Mouse (Mus musculus): ENCODE results near the gene Tst. TPM values are rescaled to one million over a fixed set of nuclear protein-coding genes. Genes with fewer than 3 reads are reported as not detected.

Gene Tst
- total RNA-seq, 2 experiments from 2014 or later = 35.6 to 40.3 TPM

DNA sequence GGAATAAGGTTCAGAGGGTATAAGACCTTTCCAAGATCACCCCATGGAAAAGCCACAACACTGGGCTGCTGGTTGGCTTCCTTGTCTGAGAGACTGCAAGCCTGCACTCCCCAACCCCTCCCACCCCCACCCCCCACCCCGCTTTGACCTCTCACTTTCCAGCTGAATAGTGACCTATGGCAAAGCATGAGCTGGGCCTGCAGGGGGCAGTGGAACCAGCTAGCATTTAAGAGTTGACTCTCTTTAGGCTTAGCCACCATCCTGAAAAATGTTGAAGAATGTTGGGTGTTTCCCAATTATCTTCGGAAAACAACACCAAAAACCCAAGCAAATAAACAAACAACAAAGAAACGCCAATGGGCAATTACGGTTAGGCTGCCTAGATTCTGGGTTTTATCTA lies 19.5 kb upstream of the Tst start:
- Histone ChIP-seq H3K27ac (no peak overlapping the region), H3K4me3 (no peak overlapping the region)
- no peak for DNase-seq (ENCODE audit: low spot score in 2 of 2)
- TF ChIP-seq CTCF (conservative IDR thresholded peaks at IDR 0.05) = peak; percentile 30; the same call in 1 of the 2 replicates

DNA sequence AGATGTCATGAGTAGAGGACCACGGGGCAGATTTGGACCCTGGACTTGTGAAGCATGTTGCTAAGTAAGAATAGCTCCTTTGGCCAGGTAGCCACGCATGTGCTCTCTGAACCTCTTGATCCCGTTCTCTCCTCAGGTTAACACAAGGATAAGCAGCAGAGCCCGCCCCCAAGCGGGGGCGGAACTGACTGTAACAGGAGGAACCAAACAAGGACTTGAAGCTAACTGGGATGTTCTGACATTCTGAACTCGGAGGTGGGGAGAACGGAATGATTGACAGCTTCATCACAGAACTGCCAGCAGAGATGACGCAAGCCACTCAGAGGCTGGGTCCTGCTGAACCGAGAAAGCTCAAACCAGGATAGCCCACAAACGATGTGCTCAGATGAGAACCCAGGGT lies 18.8 kb upstream of the Tst start:
- TF ChIP-seq CTCF (conservative IDR thresholded peaks at IDR 0.05) = no peak
- no peak overlapping the region for H3K4me3 ChIP-seq
- DNase-seq (ENCODE audit: low spot score in 2 of 2) = no peak
- no peak overlapping the region for H3K27ac ChIP-seq

DNA sequence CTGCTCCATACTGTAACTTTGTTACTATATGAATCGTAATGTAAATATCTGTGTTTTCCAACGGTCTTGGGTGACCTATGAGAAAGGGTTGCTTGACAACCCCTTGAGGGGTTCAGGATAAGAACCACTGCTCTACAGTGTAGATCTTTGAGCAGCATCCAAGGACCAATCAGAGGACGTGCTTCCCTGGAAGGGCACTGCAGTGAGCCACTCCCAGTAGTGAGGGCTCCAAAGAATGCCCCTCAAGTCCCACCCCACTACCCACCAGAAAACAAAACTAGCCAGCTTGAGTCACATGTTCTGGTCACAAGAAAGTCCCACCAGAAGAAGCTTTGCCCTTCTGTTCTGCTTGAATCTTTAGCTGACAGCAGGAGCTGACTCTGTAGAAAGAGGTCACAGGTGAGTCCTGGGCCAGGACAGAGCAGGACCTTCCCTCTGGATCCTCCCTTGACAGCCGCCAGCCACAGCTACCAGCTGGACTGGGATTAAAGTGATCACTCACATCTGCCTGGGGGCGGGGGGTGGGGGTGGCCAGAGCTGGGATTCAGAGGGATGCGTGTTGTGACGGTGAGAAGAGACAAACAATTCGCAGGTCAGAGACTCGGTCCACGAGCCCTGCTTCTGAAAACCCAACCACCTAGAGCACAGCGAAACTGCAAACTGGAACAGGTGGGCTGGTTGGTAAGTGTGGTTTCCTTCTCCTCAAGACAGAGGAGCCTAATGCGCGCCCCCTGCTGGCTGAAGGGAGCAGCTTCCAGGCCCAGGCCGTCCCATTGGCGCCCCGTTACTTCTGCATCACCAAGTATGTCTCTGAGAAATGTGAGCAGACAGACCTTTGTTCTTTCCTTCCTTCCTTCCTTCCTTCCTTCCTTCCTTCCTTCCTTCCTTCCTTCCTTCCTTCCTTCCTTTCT lies 16.6 kb upstream of the Tst start:
- H3K27ac ChIP-seq = no peak overlapping the region
- peak overlapping the region; percentile 20; the same call in 1 of the 2 replicates for H3K4me3 ChIP-seq
- peak; percentile 72 to 90 for DNase-seq (ENCODE audit: low spot score in 2 of 2)
- peak; percentile 87 for TF ChIP-seq CTCF (conservative IDR thresholded peaks at IDR 0.05)

DNA sequence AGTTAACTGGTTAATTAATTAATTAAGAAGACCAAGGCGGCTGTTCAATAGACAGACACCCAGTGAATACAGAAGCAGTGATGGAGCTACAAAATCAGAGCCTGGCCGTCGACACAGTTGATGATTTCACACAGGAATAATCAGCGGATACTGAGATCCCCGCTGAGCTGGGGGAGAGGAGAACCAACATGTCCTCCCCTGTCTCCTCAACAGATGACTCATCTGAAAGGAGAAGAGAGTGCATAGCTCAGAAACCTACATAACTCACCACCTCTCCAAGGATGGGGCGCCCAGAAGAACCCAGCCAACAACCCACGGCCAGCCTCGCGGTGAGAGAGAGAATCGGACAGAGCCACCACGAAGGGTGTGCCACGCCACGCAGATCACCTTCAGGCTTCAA lies 14.7 kb upstream of the Tst start:
- Histone ChIP-seq H3K4me3 (no peak overlapping the region), H3K27ac (no peak overlapping the region)
- no peak for DNase-seq (ENCODE audit: low spot score in 2 of 2)
- no peak for TF ChIP-seq CTCF (conservative IDR thresholded peaks at IDR 0.05)

DNA sequence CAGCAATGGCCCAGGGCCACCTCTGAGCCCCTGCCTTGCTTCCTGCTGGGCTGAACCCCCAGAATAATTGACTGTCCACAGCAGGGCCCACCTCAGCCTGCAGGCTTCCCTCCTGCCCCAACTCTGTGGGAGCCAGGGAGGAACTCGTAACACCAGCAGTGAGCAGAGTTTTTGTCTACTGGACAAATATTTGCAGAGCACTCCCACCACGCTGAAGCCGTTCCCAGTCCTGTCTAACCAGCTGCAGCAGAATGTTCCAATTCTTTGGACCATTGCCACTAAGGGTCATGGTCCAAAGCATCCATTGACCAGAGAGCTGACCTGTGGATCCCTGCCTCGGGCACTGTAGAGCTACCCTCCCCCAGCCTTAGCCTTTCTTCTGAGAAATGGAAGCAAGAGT lies 11.2 kb upstream of the Tst start:
- no peak for DNase-seq (ENCODE audit: low spot score in 2 of 2)
- peak overlapping the region; percentile 6; the same call in 1 of the 2 replicates for H3K27ac ChIP-seq
- no peak for TF ChIP-seq CTCF (conservative IDR thresholded peaks at IDR 0.05)
- no peak overlapping the region for H3K4me3 ChIP-seq

DNA sequence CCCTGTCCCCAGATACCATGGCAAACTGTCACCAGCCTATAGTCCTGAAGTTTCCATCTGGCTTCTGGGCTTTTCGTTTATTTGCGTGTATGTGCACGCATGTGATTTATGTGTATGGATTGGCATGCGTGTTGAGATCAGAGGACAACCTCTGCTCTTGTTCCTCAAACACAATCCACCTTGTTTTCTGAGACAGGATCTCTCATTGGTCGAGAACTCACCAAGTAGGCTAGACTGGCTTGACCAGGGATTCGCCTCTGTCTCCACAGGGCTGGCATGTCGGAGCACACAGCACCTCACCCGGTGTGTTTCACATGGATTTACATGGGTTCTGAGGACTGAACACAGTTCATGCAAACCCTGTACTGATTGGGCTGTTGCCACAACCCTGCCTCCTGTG lies 8.4 kb upstream of the Tst start:
- Histone ChIP-seq H3K27ac (no peak overlapping the region), H3K4me3 (no peak overlapping the region)
- no peak for DNase-seq (ENCODE audit: low spot score in 2 of 2)
- TF ChIP-seq CTCF (conservative IDR thresholded peaks at IDR 0.05) = no peak

DNA sequence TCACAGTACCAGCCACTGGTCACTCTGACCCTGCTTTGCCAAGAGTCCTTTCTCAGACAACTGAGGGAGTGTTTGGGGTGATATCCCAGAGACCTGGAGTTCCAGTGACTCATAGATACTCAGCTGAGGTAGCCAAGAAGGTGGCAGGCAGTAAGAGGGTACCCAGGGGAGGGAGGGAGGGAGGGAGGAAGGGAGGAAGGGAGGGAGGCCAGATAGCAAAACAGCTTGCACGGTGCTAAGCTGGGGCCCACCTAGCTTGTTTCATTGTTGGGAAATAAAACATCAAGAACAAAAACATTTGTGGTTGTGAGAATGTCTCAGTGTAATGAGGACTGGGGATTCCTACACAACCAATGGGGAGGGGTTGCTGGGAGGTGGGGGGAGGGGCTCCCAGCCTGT lies 8.0 kb upstream of the Tst start:
- no peak overlapping the region for H3K4me3 ChIP-seq
- no peak for TF ChIP-seq CTCF (conservative IDR thresholded peaks at IDR 0.05)
- no peak overlapping the region for H3K27ac ChIP-seq
- no peak for DNase-seq (ENCODE audit: low spot score in 2 of 2)

DNA sequence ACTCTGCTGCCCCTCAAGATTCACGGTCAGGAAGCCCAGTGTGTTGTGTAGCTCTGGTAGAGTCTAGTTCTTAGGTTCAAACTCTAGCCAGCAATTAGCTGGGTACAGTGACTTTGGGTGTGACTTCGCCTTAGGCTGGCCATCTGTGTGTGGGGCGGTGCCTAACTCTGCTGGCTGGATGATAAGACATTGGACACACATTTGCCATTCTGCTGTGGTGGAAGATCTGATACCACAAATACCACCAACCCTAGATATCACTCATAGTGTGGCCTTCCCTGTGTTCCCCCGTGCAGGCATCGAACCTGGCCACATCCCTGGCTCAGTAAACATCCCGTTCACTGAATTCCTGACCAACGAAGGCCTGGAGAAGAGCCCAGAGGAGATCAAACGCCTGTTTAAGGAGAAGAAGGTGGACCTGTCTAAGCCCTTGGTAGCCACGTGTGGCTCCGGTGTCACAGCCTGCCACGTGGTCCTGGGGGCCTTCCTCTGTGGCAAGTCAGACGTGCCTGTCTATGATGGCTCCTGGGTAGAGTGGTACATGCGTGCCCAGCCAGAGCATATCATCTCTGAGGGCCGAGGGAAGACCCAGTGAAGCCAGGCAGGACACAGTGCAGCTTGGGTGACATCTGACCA lies 7.5 kb upstream of the Tst start:
- no peak for TF ChIP-seq CTCF (conservative IDR thresholded peaks at IDR 0.05)
- no peak for DNase-seq (ENCODE audit: low spot score in 2 of 2)
- no peak overlapping the region for H3K27ac ChIP-seq
- H3K4me3 ChIP-seq = no peak overlapping the region

DNA sequence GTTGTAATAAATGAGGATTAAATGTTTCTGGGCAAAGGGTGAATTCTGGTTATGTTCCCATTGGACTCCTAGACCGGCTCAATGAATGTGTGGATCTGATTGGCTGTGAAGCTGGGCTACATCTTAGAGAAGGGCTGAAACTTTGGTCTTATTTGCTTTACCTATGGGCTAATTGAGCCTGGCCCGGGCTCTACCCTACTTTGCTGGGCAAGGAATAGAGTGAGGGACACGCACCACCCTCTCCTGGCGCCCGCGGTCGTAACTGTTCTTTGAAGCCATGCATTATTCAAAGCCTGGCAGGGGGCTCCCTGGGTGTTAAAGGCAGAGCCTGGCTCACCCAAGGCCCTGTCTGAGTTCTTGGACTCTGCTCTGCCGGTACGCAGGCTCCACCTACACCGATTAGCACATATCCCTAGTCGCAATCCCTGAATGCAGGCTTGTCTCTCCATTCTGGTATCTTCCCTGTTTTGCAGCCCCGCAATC lies 3.9 kb upstream of the Tst start:
- no peak for DNase-seq (ENCODE audit: low spot score in 2 of 2)
- TF ChIP-seq CTCF (conservative IDR thresholded peaks at IDR 0.05) = no peak
- peak overlapping the region; percentile 1; the same call in 1 of the 2 replicates for H3K4me3 ChIP-seq
- no peak overlapping the region for H3K27ac ChIP-seq

DNA sequence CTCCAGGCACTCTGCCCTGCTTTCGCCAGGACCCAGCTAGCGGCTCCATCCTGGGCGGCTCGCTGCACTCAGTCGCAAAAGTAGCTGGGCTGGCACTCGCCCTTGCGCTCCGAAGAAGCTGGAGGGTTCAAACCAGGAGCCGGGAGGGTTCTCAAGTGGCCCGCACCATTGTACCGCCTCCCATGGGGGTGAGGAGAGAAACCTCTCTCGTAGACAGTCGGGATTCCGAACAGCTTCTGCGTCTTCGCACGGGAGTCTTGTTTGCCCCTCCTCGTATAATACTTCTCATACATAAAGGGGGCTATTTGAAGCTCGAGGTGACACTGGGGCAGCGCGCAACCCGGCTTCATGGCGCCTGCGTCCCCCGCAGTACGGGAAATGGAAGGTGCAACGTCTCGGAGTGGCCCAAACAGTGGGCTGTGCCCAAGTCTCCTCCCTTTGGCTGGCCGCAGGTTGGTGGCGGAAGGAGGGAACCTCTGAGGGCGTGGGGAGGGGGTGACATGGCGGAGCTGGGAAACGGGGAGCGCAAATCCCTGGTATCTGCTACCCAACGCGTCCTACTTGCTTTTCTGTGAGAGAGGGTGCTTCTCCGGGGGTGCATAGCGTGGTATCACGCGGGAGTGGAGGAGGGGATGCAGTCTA lies 707 bp upstream of the Tst start, which contains the start of gene Mpst:
Mpst (plus strand) TSS at position 124 of the 642 bp plus-strand sequence.
- peak within 1 kb of the TSS; percentile 98 for H3K27ac ChIP-seq
- no peak for TF ChIP-seq CTCF (conservative IDR thresholded peaks at IDR 0.05)
- peak; percentile 87 to 89 for DNase-seq (ENCODE audit: low spot score in 2 of 2)
- peak within 1 kb of the TSS; percentile 82 for H3K4me3 ChIP-seq

DNA sequence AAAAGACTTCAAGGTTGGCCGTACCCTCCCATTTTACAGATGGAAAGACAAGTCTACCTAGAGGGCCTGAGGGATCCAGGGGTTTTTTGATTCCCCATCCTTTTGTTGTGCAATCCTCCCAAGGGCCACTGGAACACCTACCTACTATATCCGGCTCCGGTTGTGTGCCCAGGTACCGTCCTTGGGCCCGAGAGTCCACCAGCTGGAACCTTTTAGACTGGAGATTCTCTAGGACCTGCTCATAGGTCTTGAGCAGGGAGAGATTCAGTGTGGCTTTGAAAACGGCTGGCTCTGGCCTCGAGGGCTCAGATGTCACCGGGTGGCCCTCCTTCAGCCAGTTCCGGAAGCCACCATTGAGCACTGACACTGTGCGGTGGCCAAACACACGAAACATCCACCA lies 609 bp downstream of the Tst start:
- Histone ChIP-seq H3K4me3 (peak overlapping the region; percentile 82), H3K27ac (peak overlapping the region; percentile 98)
- DNase-seq (ENCODE audit: low spot score in 2 of 2) = no peak
- TF ChIP-seq CTCF (conservative IDR thresholded peaks at IDR 0.05) = no peak

DNA sequence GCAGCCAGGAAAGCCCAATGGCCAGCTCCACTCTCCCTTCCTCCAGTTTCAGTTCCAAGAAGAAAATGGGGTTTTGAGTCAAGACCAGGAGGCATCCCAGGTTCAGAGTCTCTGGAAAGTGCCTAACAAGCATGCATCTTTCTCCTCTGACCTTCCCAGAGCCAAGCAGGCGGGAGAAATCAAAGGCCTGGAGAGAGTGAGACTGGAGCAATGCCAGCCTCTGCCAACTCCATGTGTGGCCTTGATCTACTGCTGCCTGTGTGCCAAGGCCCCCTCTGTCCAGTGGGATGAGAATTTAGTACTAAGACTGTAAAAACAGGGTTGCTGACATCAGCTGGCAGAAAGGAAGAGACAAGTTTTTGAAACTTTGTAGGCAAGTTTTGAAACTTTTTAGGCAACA lies 1.8 kb downstream of the Tst start:
- DNase-seq (ENCODE audit: low spot score in 2 of 2) = no peak
- Histone ChIP-seq H3K4me3 (peak overlapping the region; percentile 33; the same call in 1 of the 2 replicates), H3K27ac (peak overlapping the region; percentile 98)
- TF ChIP-seq CTCF (conservative IDR thresholded peaks at IDR 0.05) = no peak

DNA sequence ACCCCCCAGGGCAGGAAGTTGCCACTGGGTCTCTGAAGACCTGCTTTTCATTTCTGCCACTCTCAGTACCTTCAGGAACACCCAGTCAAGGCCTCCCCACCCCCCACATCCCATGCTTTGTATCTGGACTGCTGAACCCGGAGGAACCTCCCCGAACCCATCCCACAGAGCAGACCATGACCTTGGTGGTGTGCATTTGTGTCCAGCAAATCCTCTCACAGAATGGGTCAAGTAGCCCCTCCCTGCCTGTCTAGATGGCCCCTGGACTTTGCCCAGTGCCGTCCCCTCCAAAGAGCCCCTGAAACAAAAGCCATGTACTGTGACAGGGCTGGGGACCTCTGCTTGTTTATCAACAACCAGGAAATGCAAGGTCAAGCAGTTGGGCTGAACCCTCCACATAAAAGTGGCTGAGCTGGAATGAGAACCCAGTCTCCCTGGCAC lies 2.4 kb downstream of the Tst start:
- H3K27ac ChIP-seq = peak overlapping the region; percentile 98
- no peak for TF ChIP-seq CTCF (conservative IDR thresholded peaks at IDR 0.05)
- no peak for DNase-seq (ENCODE audit: low spot score in 2 of 2)
- H3K4me3 ChIP-seq = peak overlapping the region; percentile 33; the same call in 1 of the 2 replicates

Data from layer of hippocampus, adult 2 months (tissue).